Mouse (Mus musculus) MEL (cell line): ENCODE measurements around the gene Rsph3a.

Experiments
- CTCF ChIP-seq, 3 experiments: IDR thresholded peaks in 2 of 3; conservative IDR thresholded peaks in 1 of 3; 2 replicates each; pipeline ENCODE4 v1.5.1; 2011 to 2012; ENCODE audit warnings: low read length in 3 of 3, low read depth in 2 of 3, mild to moderate bottlenecking in 2 of 3, improper control_type of control experiment in 1 of 3, inconsistent platforms in 1 of 3, mixed read lengths in 1 of 3, moderate library complexity in 1 of 3; ENCODE audit not compliant: control insufficient read depth in 1 of 3, insufficient read depth in 1 of 3, poor library complexity in 1 of 3, severe bottlenecking in 1 of 3
- EP300 ChIP-seq, 2 experiments: IDR thresholded peaks; 2 replicates each; pipeline ENCODE4 v1.6.1; 2011; ENCODE audit warnings: improper control_type of control experiment in 2 of 2, low read length in 2 of 2, low read depth in 1 of 2, mild to moderate bottlenecking in 1 of 2
- GATA1 ChIP-seq: IDR thresholded peaks from 2 replicates; pipeline ENCODE4 v1.6.1; 2011; ENCODE audit warnings: low read depth, low read length, improper control_type of control experiment
- HCFC1 ChIP-seq: IDR thresholded peaks from 2 replicates; pipeline ENCODE4 v1.6.1; 2012; ENCODE audit warnings: low read depth, mild to moderate bottlenecking, inconsistent platforms, low read length, improper control_type of control experiment, moderate library complexity
- MEF2A ChIP-seq: IDR thresholded peaks from 2 replicates; pipeline ENCODE4 v1.6.1; 2014; ENCODE audit warnings: low read depth, mild to moderate bottlenecking, inconsistent platforms, low read length, improper control_type of control experiment; ENCODE audit not compliant: poor library complexity, insufficient replicate concordance, severe bottlenecking; ENCODE audit errors: extremely low read depth
- MXI1 ChIP-seq: IDR thresholded peaks from 2 replicates; pipeline ENCODE4 v1.6.1; 2011; ENCODE audit warnings: mild to moderate bottlenecking, low read depth, low read length, improper control_type of control experiment
- MYC ChIP-seq: IDR thresholded peaks from 2 replicates; pipeline ENCODE4 v1.6.1; 2011; ENCODE audit warnings: low read depth, mild to moderate bottlenecking, low read length, improper control_type of control experiment, moderate library complexity
- NELFE ChIP-seq: IDR thresholded peaks from 2 replicates; pipeline ENCODE4 v1.6.1; 2011; ENCODE audit warnings: low read depth, low read length, improper control_type of control experiment
- POLR2AphosphoS2 ChIP-seq: IDR thresholded peaks from 2 replicates; pipeline ENCODE4 v1.6.1; 2011; ENCODE audit warnings: low read length, improper control_type of control experiment
- RCOR1 ChIP-seq: IDR thresholded peaks from 2 replicates; pipeline ENCODE4 v1.6.1; 2012; ENCODE audit warnings: low read depth, mild to moderate bottlenecking, inconsistent platforms, low read length, improper control_type of control experiment
- SIN3A ChIP-seq: IDR thresholded peaks from 2 replicates; pipeline ENCODE4 v1.6.1; 2012; ENCODE audit warnings: low read length, improper control_type of control experiment, inconsistent platforms

DNA sequence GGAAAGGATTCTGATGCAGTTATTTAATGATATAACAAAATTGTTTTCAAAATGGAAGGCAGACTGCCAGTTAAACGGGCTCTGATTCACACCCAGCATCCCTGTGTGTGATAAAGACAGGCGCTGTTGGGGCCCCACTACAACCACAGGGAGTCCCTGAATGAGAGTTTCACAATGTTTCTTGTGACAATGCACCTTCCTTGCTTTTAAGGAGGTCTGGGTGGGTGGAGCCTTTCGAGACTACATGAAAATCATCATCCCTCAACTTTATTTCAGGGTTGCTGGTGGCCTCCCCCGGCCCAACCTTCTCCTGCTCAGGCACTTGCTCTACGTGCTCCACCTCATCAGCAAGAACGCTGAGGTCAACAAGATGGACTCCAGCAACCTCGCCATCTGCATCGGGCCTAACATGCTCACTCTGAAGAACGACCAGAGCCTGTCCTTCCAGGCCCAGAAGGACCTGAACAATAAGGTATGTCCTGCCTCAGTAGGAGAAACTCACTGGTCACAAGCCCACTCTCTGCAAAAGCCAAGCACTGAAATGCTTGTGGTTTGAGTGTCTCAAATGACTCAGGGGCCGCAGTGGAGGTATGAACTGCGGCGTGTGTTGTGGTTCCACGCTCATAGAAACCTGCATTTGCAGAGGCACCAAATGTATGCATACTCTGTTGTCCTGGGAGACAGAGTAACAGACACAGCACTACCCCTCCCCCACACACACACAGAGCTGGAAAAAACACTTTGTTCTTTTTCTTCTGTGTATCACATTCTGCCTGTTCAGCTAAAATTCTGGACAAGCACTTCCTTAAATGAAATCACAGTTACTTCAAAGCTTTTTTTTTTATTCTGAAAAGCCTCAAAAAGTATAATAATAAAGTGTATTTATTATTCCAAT is 14.1 kb upstream of the Rsph3a start:
- TF ChIP-seq GATA1, result no peak
- no peak for TF ChIP-seq MEF2A
- no peak for TF ChIP-seq POLR2AphosphoS2
- no peak for TF ChIP-seq EP300 (IDR thresholded peaks at IDR 0.05; ENCODE audit: low read depth in 1 of 2, low read length in 2 of 2)
- no peak for TF ChIP-seq CTCF (IDR thresholded peaks at IDR 0.05 in 2 of 3, conservative IDR thresholded peaks at IDR 0.05 in 1 of 3; ENCODE audit: control insufficient read depth in 1 of 3, insufficient read depth in 1 of 3, low read depth in 2 of 3, low read length in 3 of 3, poor library complexity in 1 of 3, severe bottlenecking in 1 of 3)
- TF ChIP-seq SIN3A, result no peak
- TF ChIP-seq MYC, result no peak
- TF ChIP-seq RCOR1, result no peak
- no peak for TF ChIP-seq NELFE
- no peak for TF ChIP-seq MXI1
- no peak for TF ChIP-seq HCFC1
